Mouse (Mus musculus) brain, adult 2 months (tissue): ENCODE measurements around the gene Sgpp1.
"Not testable (repeated sequence)": the region's sequence is repeated elsewhere in the genome, so short reads cannot be mapped to it uniquely, and the experiment has no call there.

Source experiments
- DNase-seq: peaks from one replicate; pipeline ENCODE4 v3.0.0; 2011; ENCODE audit warnings: low read depth, low spot score

The Sgpp1 gene

GRCm38 (mm10) chr12:75731927-75732443 lies 3.5 kb downstream of the Sgpp1 start:
- DNase-seq, result peak; percentile 50

DNA sequence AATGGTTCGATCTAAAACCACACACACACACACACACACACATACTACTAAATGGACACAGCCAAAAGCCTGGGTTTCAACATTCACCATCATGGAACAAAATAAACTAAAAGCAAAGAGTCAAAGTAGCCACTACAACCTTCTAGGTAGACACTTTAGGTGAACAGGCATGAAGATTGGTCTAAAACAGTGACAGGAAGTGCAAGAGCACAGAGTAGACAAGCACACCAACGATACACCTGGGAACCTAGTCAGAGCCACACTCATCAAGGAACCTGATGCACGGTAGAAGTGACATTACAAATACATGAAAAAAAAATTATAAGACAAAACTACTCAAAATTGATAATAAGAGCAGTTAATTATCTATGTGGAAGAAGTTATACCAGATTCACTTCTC lies 4.0 kb downstream of the Sgpp1 start:
- DNase-seq, result no peak

DNA sequence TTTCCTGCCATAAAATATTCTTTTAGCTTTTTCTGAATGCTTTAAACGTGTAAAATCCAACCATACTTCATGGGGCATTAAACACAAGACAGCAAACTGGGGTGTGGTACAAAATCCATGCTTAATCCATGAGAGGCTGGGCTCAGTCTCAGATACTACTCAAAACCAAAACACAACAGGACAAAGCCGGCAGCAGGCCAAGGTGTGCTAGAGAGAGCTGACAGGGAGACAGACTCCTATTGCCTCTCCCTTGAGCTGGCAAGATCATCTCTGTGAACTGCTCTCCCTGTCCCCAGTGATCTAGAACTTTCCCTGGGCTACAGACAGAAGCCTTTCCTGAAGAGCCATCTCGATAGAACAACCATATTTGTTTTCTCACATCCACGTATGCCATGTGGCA lies 5.1 kb downstream of the Sgpp1 start:
- DNase-seq, result peak; percentile 22

DNA sequence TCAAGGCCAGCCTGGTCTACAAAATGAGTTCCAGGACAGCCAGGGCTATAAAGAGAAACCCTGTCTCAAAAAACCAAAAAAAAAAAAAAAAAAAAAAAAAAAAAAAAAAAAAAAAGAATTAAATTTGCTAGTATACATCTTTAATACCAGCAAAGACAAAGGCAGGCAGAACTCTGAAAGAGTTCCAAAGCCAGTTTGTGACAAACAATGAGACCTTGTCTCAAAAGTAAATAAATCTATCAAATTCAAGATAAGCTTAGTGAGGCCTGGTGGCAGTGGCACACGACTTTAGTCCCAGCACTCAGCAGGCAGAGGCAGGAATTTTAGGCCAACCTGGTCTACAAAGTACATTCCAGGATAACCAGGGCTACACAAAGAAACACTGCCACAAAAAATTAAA lies 5.7 kb downstream of the Sgpp1 start:
- no peak for DNase-seq

DNA sequence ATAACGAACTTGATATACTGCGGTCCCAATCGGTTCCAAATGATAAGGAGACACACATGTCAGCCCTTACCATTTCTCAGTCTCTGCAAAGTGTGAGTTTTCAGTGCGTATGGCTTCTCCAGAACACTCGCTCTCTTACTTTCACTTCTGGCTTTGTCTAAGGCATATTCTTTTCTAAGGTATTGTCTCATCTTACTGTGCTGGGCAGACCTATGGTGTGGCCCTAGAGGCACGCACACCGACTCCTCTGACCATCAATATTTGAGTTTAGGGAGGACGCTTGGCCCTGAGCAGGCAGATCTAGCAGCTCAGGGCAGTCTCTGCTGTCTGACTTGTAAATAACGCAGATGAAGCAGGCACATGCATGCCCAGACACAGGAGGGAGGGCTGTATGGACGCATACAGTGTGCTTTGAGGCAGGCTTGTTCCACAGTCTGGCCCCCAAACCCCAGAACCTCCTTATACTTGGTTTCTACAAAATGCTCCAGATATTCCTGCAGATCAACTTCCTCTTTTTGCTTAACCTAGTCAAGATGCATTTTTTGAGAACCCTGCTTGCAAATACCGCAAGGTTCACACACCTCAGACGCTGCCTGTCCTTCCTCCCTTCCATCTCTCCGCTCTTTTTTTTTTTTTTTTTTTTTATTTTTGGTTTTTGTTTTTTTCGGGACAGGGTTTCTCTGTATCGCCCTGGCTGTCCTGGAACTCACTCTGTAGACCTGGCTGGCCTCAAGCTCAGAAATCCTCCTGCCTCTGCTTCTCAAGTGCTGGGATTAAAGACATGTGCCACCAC lies 8.0 kb downstream of the Sgpp1 start:
- no peak for DNase-seq

GRCm38 (mm10) chr12:75726349-75726861 lies 9.1 kb downstream of the Sgpp1 start:
- no peak for DNase-seq

- peak; percentile 44 for DNase-seq
Observed at GRCm38 (mm10) chr12:75724621-75725324, 10.8 kb downstream of the Sgpp1 start.

GRCm38 (mm10) chr12:75723839-75724463 lies 11.6 kb downstream of the Sgpp1 start:
- no peak for DNase-seq

DNA sequence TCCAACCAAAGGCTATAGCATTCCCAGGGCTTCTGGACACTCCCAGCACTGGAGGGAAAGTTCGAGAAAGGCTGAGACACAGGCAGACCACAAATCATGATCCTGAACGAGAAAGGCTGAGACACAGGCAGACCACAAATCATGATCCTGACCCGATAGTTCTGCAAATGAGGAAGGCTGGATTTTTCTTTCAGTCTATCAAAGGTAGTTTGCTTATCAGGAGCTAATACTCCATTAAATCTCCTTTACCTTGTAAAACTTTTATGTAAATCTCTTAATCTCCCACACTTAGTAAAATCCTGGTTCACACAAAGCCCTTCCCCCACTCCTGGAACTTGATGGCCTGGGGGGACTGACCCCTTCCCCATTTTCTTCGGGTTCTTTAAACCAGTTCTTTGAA lies 13.6 kb downstream of the Sgpp1 start:
- DNase-seq, result no peak

DNA sequence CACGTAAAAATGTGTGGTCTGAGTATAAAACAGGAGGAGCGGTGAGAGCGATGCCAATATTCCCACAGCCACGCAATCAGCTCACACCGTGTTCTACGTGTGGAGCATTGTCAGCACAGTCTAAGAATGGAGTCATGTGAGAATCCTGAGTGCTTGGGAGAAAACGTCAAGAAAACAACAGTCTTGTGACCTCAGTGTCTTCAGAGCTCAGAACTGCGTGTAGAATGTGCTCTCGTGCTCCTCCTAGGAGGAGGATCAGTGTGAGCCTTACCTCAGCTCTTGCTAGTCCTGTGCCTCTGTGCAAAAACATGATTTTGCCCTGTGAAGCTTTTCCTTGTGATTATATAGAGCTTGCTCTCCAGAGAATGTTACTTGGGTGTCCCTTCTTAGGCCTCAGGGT lies 14.5 kb downstream of the Sgpp1 start:
- peak; percentile 65 for DNase-seq

DNA sequence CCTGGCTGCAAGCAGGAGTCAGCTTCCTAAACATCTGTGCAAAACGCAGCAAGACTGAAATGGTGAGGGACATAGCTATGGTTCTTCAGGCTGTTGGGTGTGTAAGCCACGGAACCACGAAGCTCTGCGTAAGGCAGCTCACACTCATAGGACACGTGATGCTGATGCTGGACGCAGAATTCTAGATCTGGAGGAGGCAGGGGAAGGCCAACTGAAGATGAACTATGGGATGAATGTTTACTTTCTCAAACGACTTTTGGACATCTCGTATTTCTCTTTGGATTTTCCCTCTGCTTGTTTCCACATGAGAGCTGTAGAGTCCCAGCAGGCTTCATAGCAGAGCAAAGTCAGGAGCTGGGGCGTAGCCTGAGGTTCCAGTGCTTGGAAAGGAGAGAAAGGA lies 21.9 kb downstream of the Sgpp1 start:
- no peak for DNase-seq

DNA sequence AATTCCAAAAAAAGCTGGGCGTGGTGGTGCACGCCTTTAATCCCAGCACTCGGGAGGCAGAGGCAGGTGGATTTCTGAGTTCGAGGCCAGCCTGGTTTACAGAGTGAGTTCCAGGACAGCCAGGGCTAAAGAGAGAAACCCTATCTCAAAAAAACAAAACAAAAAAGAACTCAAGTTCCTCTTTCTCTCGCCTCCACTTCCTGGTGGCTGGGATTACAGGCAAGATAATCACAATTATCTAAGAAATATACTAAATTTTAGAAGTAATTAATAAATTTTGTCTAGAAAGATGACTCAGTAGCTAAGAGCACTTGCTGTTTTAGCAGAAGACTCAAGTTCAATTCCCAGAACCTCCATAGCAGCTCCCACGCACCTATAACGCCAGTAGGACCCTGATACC lies 22.6 kb downstream of the Sgpp1 start:
- not testable (repeated sequence) for DNase-seq

- DNase-seq, result peak; percentile 43
Observed at GRCm38 (mm10) chr12:75710596-75711376, 24.7 kb downstream of the Sgpp1 start.

GRCm38 (mm10) chr12:75709506-75709905 lies 26.0 kb downstream of the Sgpp1 start:
- DNase-seq, result no peak

DNA sequence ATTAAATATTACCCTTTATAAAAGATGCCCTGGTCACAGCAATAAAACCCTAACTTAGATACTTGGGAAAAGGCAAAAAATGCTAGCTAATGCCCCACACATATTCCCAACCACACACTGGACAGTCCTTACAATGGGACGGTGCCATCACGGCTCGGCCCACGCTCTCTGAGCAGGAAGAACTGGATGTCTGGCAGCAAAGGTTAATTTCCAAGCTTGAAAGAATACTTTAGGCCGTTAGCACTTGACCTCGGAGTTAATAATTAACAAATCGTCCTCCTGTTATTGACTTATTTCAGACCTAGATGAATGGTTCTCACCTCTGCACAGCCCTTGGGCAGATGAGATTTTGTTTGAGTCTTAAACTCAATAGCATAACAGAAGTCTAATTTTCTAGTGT lies 28.9 kb downstream of the Sgpp1 start:
- DNase-seq, result no peak

DNA sequence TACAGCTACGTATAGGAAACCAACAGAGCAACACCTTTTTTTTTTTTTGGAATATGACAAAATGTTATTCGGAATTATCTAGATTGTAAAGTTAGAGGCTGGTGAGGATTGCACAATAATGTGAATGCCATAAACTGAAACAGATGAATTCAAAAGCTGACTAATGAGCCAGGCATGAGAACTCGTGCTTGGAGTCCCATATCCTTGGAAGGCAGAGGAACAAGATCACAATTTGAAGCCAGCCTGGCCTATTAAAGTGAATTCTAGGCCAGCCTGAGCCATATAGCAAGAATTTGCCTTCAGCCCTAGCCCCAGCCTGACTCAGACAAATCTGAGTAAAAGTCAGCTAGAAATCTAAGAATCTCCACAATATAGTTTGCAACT lies 32.8 kb downstream of the Sgpp1 start:
- DNase-seq, result no peak

DNA sequence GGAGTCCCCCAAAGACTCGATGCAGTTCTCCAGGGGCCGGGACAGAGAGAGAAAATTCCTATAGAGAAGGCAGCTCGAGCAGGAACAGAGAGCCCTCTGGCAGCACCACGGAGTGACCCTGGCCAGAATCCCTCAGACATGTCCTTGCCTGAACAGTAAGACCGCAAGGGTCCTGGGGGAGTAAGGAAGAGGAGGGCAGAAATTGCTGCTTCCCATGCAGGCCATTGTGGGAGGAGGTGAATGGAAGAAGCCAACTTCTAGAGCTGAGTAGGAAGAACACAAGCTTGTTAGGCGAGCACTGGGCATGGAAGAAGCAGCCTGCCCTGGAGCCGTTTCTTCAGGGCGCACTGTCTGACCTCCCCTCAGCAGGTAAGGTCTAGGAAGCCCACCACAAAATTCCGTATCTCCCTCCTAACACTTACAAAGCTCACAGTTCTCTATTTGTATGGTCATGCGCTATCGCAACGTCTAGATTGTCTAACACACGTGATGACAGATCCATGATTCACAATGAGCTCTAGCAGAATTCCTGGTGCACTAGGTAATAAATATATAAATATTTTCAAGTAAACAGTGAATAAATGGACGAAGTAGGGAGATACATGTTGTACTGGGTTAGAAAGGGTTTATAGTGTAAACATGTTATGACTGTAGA lies 33.3 kb downstream of the Sgpp1 start:
- DNase-seq, result no peak

GRCm38 (mm10) chr12:75701173-75702083 lies 34.1 kb downstream of the Sgpp1 start:
- DNase-seq, result peak; percentile 28

GRCm38 (mm10) chr12:75698692-75699091 lies 36.8 kb downstream of the Sgpp1 start:
- DNase-seq, result no peak

DNA sequence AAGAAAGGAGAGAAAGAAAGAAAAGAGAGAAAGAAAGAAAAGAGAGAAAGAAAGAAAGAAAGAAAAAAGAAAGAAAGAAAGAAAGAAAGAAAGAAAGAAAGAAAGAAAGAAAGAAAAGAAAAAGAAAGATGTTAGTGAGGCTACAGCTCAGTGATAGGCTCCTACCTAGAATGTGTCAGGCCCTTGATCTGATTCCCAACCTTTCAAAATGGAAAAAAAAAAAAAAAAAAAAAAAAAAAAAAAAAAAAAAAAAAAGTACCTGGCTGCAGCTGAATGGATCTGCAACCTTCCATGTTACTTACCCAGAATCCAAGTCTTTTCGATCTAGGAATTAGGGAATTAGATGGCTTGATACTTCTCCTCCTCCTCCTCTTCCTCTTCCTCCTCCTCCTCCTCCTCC lies 39.7 kb downstream of the Sgpp1 start:
- DNase-seq, result not testable (repeated sequence)
